Mouse (Mus musculus): ENCODE data around the gene Cars2.
"Not testable (repeated sequence)": the region's sequence is repeated elsewhere in the genome, so short reads cannot be mapped to it uniquely, and the experiment has no call there.

Cars2 gene

DNA sequence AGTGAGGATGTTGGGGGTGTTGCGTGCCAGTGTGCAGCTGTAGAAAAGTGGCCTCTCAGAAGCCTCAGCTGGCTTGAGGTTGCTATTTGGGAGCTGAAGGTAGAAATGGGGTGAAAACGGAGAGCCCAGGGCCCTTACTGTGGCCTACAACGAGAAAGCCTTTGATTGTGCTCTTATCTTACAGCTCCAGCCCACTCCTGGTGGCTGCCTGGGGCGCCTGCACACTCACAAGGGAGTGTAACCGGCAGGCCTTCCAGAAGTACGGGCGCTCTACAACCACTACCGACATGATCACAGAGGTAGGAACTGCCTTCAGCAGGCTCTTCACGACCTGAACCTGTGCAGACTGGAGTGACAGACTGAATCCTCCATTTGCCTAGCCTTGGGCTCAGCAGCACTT, 37.9 kb downstream of the Cars2 start:
- DNase-seq (ENCODE audit: low spot score) = no peak

DNA sequence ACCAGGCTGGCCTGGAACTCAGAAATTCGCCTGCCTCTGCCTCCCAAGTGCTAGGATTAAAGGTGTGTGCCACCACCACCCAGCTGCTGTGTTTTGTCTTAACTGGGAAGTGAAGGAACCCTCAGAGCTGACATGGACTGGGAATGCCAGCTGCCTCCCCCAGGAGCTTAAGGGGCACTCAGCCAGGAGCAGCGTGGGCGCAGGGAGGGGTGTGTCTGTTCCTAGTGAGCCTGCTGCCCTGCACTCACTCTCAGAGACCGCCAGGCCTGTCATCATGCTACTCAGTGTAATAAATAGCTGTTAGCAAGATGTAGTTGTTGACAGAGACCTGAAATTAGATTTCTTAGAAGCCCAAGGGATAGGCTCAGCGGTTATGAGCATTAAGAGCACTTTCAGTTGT, 39.6 kb downstream of the Cars2 start:
- no peak for DNase-seq (ENCODE audit: low spot score)

DNA sequence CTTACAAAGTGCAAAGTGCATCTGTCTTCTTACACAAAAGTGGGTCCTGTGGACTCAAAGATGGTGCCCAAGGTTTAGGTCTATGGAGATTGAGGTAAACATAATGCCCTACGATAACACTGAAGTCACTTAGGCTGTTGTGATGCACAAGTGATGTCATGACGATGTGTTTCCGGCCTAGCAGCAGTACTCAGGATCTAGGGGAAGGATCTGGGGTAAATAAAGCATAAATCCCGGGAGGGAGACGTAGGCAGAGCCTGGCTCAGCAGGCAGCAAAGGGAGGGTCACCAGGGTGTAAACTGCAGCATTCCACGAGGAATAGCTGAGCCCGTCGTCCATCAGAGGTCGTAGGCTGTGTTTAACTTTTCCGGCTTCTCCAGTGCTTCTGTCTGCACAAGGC, 41.7 kb downstream of the Cars2 start:
- no peak for DNase-seq (ENCODE audit: low spot score)

- no peak for DNase-seq (ENCODE audit: low spot score)
These were observed 43.8 kb downstream of the Cars2 start for GRCm38 (mm10) chr8:11506802-11507201.

GRCm38 (mm10) chr8:11506074-11506473, 44.5 kb downstream of the Cars2 start:
- DNase-seq (ENCODE audit: low spot score) = no peak

GRCm38 (mm10) chr8:11503476-11504232, 46.9 kb downstream of the Cars2 start:
- no peak for DNase-seq (ENCODE audit: low spot score)

DNA sequence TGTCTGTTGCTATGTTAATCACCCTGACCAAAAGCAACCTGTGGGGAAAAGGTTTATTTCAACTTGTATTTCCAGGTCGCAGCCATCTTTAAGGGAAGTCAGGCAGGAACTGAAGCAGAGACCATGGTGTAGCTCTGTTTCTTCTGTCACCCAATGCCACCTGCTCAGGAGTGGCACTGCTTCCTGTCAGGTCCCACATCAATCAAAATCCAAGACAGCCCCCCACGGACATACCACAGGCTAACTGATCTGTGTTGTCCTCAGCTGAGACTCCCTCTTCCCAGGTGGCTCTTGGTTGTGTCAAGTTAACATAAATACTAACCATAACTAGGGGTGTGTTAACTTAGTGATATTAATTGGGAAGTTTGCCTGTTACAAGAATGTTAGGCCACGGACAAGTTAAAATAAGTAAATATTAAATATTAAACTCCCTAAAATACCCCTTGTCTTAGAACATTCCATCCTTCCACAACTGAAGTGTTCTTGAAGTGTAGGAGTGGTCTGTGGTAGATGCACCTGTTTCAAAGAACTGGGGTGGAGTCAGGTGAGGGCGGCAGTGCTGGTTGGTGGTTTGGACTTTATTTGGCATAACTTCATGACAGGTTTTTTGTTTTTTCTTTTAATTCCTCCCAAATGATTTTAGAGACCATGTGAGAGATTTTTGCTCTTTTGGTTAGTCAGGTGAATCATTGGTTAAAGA, 51.6 kb downstream of the Cars2 start:
- no peak for DNase-seq (ENCODE audit: low spot score)

GRCm38 (mm10) chr8:11498281-11498680, 52.3 kb downstream of the Cars2 start:
- no peak for DNase-seq (ENCODE audit: low spot score)

DNA sequence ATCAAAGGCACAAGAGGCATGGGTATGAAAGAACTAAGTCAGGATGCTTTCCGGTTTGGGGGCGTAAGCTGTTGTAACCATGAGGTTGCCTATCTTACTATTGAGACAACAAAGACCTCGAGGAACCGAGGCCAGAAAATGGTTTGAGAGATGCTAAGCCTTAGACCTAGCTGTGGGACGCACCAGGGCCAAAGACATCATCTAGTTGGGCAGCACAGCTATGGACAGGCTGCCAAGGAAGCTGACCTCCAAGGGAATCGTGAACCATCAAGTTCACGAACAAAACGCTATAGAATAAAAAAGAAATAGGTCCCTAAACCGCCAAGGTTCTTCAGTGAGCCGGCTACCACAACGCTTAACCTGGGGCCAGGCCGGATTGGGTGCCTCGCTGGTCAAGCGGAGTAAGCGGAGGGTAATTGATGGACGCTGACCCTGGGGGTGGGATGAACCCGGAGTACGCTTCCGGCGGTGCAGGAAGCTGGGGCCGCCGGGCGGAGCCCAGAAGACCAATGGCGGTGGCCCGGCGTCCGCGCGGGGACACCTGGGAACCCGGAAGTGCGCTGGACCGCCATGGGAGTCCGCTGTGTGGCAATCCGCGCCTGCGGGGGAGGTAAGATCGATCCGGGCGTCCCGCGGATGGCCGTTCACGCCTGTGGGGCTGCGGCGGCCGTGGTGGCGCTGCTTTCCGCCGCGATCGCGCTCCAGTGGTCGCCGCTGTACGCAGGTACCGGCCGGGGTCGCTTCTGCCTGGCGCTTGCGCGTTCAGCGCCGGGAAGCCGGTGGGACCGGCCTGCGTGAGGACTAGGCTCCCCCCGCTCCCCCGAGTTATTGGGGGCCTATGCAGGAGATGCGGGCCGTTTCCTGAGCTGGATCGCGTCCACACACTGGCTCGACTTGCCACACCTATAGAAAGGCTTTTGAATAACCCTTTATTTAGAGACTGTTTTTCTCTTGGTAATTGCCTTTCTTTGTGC, 53.3 kb downstream of the Cars2 start, which contains the start of gene Naxd:
Gene Naxd (plus strand): TSS at position 490 of the 974 bp plus-strand sequence.
- peak; percentile 91 for DNase-seq (ENCODE audit: low spot score)

GRCm38 (mm10) chr8:11492340-11492739, 58.2 kb downstream of the Cars2 start:
- not testable (repeated sequence) for DNase-seq (ENCODE audit: low spot score)

DNA sequence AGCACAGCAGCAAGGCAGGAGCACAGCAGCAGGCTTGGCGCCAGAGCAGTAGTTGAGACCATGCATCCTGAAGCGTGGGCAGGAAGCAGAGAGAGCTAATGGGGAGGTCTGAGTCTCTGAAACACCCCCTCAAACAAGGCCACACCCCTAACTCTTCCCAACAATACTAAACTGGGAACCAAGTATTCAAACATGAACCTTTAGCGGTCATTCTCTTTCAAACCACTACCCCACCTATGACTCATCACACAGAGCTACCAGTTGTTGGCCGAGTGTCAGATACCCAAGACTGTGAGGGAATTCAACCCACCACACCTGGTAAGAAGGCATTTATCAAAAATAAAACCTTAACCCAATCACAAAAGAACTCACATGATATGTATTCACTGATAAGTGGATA, 63.4 kb downstream of the Cars2 start:
- no peak for DNase-seq (ENCODE audit: low spot score)

DNA sequence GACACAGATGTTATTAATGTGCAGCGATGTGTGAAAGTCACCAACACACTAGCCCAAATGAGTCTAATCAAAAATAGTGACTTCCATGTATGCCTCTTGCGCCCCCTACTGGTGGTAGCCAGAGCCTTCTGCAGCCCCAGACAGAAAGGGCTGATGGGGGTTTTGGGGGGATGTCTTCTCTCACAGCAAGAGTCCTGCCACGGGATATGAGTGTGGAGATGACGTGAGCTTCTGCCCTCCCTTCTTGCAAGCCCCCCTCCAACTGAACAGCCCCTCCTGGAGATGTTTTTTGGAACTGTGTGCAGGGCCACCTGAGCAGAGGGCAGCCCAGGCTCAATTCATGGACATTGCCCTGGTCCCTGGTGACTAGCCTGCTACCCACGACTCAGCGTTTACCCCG, 64.4 kb downstream of the Cars2 start:
- DNase-seq (ENCODE audit: low spot score) = peak; percentile 56

- DNase-seq (ENCODE audit: low spot score) = peak; percentile 57
These were observed 68.0 kb downstream of the Cars2 start for GRCm38 (mm10) chr8:11482537-11482936.

- peak; percentile 74 for DNase-seq (ENCODE audit: low spot score)
These were observed 68.7 kb downstream of the Cars2 start for GRCm38 (mm10) chr8:11481876-11482275.

- no peak for DNase-seq (ENCODE audit: low spot score)
These were observed 71.0 kb downstream of the Cars2 start for GRCm38 (mm10) chr8:11479591-11479990.

DNA sequence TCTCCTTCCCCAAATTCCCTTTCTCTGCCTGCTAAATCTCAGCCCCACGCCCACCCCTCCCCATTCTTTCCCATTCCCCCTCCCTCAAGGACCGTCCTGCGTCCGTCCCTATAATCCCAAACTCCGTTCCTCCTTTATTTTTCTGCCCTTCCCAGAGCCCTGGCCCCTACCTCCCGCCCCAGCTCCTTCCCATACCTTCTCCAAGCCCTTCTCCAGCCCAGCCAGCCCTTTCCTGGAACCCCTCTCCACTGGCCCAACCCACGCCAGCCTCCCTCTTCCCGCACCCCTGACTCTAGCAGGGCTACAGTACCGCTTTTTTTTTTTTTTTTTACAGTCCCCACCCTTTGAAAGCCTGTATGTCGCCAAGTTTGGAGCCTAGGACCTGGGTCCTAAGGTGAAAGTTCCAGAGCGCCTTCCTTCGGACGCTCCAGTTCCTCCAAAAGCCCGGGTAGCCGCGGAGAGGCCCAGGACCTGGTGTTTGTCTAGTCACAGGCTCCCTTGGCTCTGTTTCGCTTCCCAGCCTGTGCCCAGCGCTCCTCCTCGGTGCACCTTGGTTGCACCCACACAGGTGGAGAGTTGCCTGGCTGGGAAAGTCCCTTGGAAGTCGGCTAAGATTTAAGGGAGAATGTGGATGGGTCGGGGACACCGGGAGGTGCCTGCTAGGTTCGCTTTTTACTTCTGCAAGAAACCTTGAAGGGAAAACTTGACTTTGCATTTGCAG, 71.6 kb downstream of the Cars2 start:
- DNase-seq (ENCODE audit: low spot score) = no peak

GRCm38 (mm10) chr8:11477811-11478761, 72.5 kb downstream of the Cars2 start, which contains the start of gene Rab20:
TSS of gene Rab20 (minus strand) at chr8:11478710.
- peak; percentile 87 for DNase-seq (ENCODE audit: low spot score)

- no peak for DNase-seq (ENCODE audit: low spot score)
These were observed 73.4 kb downstream of the Cars2 start for GRCm38 (mm10) chr8:11477178-11477553.

- DNase-seq (ENCODE audit: low spot score) = peak; percentile 85
These were observed 74.0 kb downstream of the Cars2 start for GRCm38 (mm10) chr8:11476338-11477177.

Measured in yolk sac, embryonic 10.5 days (tissue).